Mouse (Mus musculus) MEL (cell line): ENCODE measurements around the gene Slc6a1. TPM values are rescaled to one million over a fixed set of nuclear protein-coding genes. Genes with fewer than 3 reads are reported as not detected.

Source experiments
- DNase-seq: peaks from one replicate; pipeline ENCODE4 v3.0.0; 2011; ENCODE audit warnings: low read depth, low spot score
- H3K27ac ChIP-seq: 2 replicates; pipeline ENCODE4 v1.5.1; 2012; ENCODE audit warnings: low read depth, mild to moderate bottlenecking, control low read depth, low read length, moderate library complexity; ENCODE audit not compliant: control insufficient read depth
- H3K27me3 ChIP-seq, 2 experiments: fragments of 150-350 bp in 1 of 2; sonication (generic) in 1 of 2; 2 replicates each; pipeline ENCODE4 v1.6.1; 2012; ENCODE audit warnings: low read length in 2 of 2, mild to moderate bottlenecking in 2 of 2, improper control_type of control experiment in 1 of 2, moderate library complexity in 1 of 2; ENCODE audit not compliant: insufficient read depth in 2 of 2, control insufficient read depth in 1 of 2
- H3K36me3 ChIP-seq, 2 experiments: 2 replicates each; pipeline ENCODE4 v1.6.1; 2012 to 2014; ENCODE audit warnings: low read length in 2 of 2, improper control_type of control experiment in 1 of 2, inconsistent platforms in 1 of 2, mild to moderate bottlenecking in 1 of 2; ENCODE audit not compliant: insufficient read depth in 2 of 2, control insufficient read depth in 1 of 2
- H3K4me1 ChIP-seq, 2 experiments: fragments of 150-350 bp in 1 of 2; sonication (generic) in 1 of 2; 2 replicates each; pipeline ENCODE4 v1.6.1; 2012; ENCODE audit warnings: low read length in 2 of 2, improper control_type of control experiment in 1 of 2, mild to moderate bottlenecking in 1 of 2; ENCODE audit not compliant: insufficient read depth in 2 of 2, control insufficient read depth in 1 of 2
- H3K4me3 ChIP-seq, 2 experiments: fragments of 150-350 bp in 1 of 2; sonication (generic) in 1 of 2; 2 replicates each; pipeline ENCODE4 v1.5.1; 2012; ENCODE audit warnings: low read depth in 2 of 2, low read length in 2 of 2, mild to moderate bottlenecking in 2 of 2, moderate library complexity in 2 of 2, control low read depth in 1 of 2, improper control_type of control experiment in 1 of 2; ENCODE audit not compliant: control insufficient read depth in 1 of 2, insufficient read depth in 1 of 2
- H3K79me2 ChIP-seq: 2 replicates; pipeline ENCODE4 v1.6.1; 2012; ENCODE audit warnings: mild to moderate bottlenecking, low read length, moderate library complexity; ENCODE audit not compliant: control insufficient read depth, poor library complexity, insufficient read depth
- H3K9ac ChIP-seq: 2 replicates; pipeline ENCODE4 v1.6.1; 2012; ENCODE audit warnings: low read depth, mild to moderate bottlenecking, control low read depth, low read length, moderate library complexity; ENCODE audit not compliant: control insufficient read depth, poor library complexity, severe bottlenecking
- H3K9me3 ChIP-seq: fragments of 150-350 bp; sonication (generic); replicated peaks from 2 replicates; pipeline ENCODE4 v1.6.1; 2012; ENCODE audit warnings: mild to moderate bottlenecking, low read length, improper control_type of control experiment, moderate library complexity; ENCODE audit not compliant: insufficient read depth
- E2F4 ChIP-seq: IDR thresholded peaks from 2 replicates; pipeline ENCODE4 v1.6.1; 2011; ENCODE audit warnings: low read depth, low read length, improper control_type of control experiment, borderline replicate concordance
- EP300 ChIP-seq, 2 experiments: IDR thresholded peaks; 2 replicates each; pipeline ENCODE4 v1.6.1; 2011; ENCODE audit warnings: improper control_type of control experiment in 2 of 2, low read length in 2 of 2, low read depth in 1 of 2, mild to moderate bottlenecking in 1 of 2
- ETS1 ChIP-seq: IDR thresholded peaks from 2 replicates; pipeline ENCODE4 v1.6.1; 2012; ENCODE audit warnings: low read depth, mild to moderate bottlenecking, inconsistent platforms, low read length, improper control_type of control experiment, moderate library complexity
- MAFK ChIP-seq: IDR thresholded peaks from 2 replicates; pipeline ENCODE4 v1.6.1; 2011; ENCODE audit warnings: low read depth, mild to moderate bottlenecking, low read length, improper control_type of control experiment, borderline replicate concordance
- MAX ChIP-seq: IDR thresholded peaks from 2 replicates; pipeline ENCODE4 v1.6.1; 2011; ENCODE audit warnings: low read length, improper control_type of control experiment
- MEF2A ChIP-seq: IDR thresholded peaks from 2 replicates; pipeline ENCODE4 v1.6.1; 2014; ENCODE audit warnings: low read depth, mild to moderate bottlenecking, inconsistent platforms, low read length, improper control_type of control experiment; ENCODE audit not compliant: poor library complexity, insufficient replicate concordance, severe bottlenecking; ENCODE audit errors: extremely low read depth
- MXI1 ChIP-seq: IDR thresholded peaks from 2 replicates; pipeline ENCODE4 v1.6.1; 2011; ENCODE audit warnings: mild to moderate bottlenecking, low read depth, low read length, improper control_type of control experiment
- POLR2AphosphoS2 ChIP-seq: IDR thresholded peaks from 2 replicates; pipeline ENCODE4 v1.6.1; 2011; ENCODE audit warnings: low read length, improper control_type of control experiment
- POLR2AphosphoS5 ChIP-seq: IDR thresholded peaks from 2 replicates; pipeline ENCODE4 v1.6.1; 2012; ENCODE audit warnings: low read depth, borderline replicate concordance, mild to moderate bottlenecking, inconsistent platforms, low read length, moderate library complexity, mixed read lengths
- RAD21 ChIP-seq: IDR thresholded peaks from 2 replicates; pipeline ENCODE4 v1.6.1; 2011; ENCODE audit warnings: mild to moderate bottlenecking, low read depth, low read length, improper control_type of control experiment
- RCOR1 ChIP-seq: IDR thresholded peaks from 2 replicates; pipeline ENCODE4 v1.6.1; 2012; ENCODE audit warnings: low read depth, mild to moderate bottlenecking, inconsistent platforms, low read length, improper control_type of control experiment
- SMC3 ChIP-seq: IDR thresholded peaks from 2 replicates; pipeline ENCODE4 v1.6.1; 2011; ENCODE audit warnings: low read depth, low read length, improper control_type of control experiment
- TAL1 ChIP-seq: IDR thresholded peaks from 2 replicates; pipeline ENCODE4 v1.6.1; 2012; ENCODE audit warnings: mild to moderate bottlenecking, inconsistent platforms, low read length, moderate library complexity, mixed read lengths
- TBP ChIP-seq: IDR thresholded peaks from 2 replicates; pipeline ENCODE4 v1.8.0; 2011; ENCODE audit warnings: low read depth, low read length, improper control_type of control experiment
- ZC3H11A ChIP-seq: IDR thresholded peaks from 2 replicates; pipeline ENCODE4 v1.6.1; 2012; ENCODE audit warnings: low read depth, mild to moderate bottlenecking, inconsistent platforms, low read length, improper control_type of control experiment
- ZKSCAN1 ChIP-seq: IDR thresholded peaks from 2 replicates; pipeline ENCODE4 v1.6.1; 2012; ENCODE audit warnings: low read depth, mild to moderate bottlenecking, inconsistent platforms, low read length, improper control_type of control experiment, moderate library complexity
- ZMIZ1 ChIP-seq: IDR thresholded peaks from 2 replicates; pipeline ENCODE4 v1.6.1; 2012; ENCODE audit warnings: low read depth, mild to moderate bottlenecking, inconsistent platforms, low read length, improper control_type of control experiment, moderate library complexity
- polyA plus RNA-seq, 2 experiments: library from polyadenylated mRNA; stranded (reverse) in 1 of 2; unstranded in 1 of 2; fragments of >175 nt in 1 of 2; fragments of >200 nt in 1 of 2; gene quantifications; 2 replicates each; pipeline versions ENCODE4 v1.2.1 to v1.2.4; 2012; ENCODE audit warnings: low replicate concordance in 2 of 2, low read depth in 1 of 2; ENCODE audit not compliant: insufficient read length in 2 of 2, insufficient read depth in 1 of 2, missing spikeins in 1 of 2
- total RNA-seq: library from RNA; depleted of rRNA; stranded (reverse); fragments of 300-350 nt; gene quantifications from 2 replicates; pipeline ENCODE4 v1.2.3, GENCODE M21; 2012

The Slc6a1 gene
- total and polyA plus RNA-seq, 3 experiments: not detected

DNA sequence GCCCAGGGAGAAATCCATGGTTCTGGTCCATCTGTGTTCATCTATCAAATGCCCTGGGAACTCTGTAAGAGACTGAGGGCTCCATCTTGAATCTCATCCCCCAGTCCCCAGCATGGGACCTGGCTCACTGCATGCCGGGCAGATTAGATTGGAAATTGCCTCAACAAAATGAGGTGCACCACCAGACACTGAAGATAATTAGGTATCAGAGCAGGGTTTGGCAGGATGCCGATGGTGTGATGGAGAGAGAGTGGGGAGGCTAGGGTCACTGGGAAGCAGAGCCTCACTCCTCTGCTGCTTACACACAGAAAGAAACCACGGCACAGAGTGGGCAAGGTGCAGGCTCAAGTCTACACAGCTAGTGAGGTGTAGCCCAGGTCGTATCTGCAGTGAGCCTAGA, 12.7 kb downstream of the Slc6a1 start:
- H3K27ac ChIP-seq: no peak overlapping the region
- H3K9me3 ChIP-seq: no peaks in the 10 kb centered on the region
- no peak overlapping the region for H3K9ac ChIP-seq
- no peak overlapping the region for H3K4me3 ChIP-seq
- H3K4me1 ChIP-seq: no peaks in the 10 kb centered on the region
- TF ChIP-seq ZKSCAN1: no peak
- no peak for TF ChIP-seq MAX
- no peak for TF ChIP-seq MXI1
- no peak for TF ChIP-seq ZC3H11A
- TF ChIP-seq SMC3: no peak
- TF ChIP-seq TAL1: no peak
- TF ChIP-seq POLR2AphosphoS5: no peak
- TF ChIP-seq ZMIZ1: no peak
- TF ChIP-seq RCOR1: no peak
- no peak for TF ChIP-seq POLR2AphosphoS2
- TF ChIP-seq, all 39 proteins: peak for 0
- no peaks in the 10 kb centered on the region for H3K79me2 ChIP-seq
- no peaks in the 10 kb centered on the region for H3K27me3 ChIP-seq
- DNase-seq: no peak
- no peaks in the 10 kb centered on the region for H3K36me3 ChIP-seq

DNA sequence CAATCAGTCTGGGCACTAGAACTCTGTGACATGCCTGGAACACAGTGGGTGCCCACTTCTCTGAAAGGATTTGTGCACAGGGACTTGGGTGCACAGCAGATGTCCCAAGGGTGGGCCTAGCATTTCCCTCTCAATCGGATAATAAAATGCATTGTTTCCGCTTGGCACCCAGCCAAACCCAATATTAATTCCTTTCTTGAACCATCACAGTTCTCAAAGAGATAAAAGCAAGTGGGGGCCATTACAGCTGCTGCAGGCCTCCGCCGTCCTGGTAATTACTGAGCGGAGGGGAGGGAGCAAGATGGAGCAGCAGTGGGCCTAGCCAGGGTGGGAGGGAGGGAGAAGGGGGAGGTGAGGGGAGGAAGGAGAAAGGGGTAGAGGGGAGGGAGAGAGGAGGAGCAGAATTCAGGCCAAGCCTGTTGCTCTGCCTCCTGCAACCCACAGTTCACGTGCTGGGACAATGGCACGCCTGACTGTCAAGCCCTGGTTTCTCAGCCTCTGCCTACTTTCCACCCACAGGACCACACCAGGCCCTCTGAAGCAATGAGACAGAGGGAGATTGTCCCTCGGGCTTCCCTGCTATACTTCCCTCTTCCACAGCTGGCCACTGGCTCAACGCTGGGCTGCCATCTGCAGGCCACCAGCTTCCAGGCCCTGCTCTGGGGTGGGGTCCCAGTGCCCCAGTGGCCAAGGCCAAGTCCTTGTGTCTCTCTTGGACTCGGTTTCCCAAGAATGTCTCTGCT, 15.0 kb downstream of the Slc6a1 start:
- Histone ChIP-seq H3K27me3 (no peaks in the 10 kb centered on the region), H3K4me3 (no peak overlapping the region), H3K36me3 (no peaks in the 10 kb centered on the region), H3K27ac (no peak overlapping the region), H3K9me3 (no peaks in the 10 kb centered on the region), H3K9ac (no peak overlapping the region), H3K79me2 (no peaks in the 10 kb centered on the region), H3K4me1 (no peaks in the 10 kb centered on the region)
- no peak for DNase-seq
- TF ChIP-seq ETS1: no peak
- no peak for TF ChIP-seq MAFK
- TF ChIP-seq MEF2A: no peak
- no peak for TF ChIP-seq E2F4
- TF ChIP-seq TBP: no peak
- no peak for TF ChIP-seq ZMIZ1
- no peak for TF ChIP-seq EP300 (IDR thresholded peaks at IDR 0.05; ENCODE audit: low read depth in 1 of 2, low read length in 2 of 2)
- no peak for TF ChIP-seq RAD21
